Mouse (Mus musculus): Measurements from ENCODE around the gene Dusp3.

Dusp3 gene

DNA sequence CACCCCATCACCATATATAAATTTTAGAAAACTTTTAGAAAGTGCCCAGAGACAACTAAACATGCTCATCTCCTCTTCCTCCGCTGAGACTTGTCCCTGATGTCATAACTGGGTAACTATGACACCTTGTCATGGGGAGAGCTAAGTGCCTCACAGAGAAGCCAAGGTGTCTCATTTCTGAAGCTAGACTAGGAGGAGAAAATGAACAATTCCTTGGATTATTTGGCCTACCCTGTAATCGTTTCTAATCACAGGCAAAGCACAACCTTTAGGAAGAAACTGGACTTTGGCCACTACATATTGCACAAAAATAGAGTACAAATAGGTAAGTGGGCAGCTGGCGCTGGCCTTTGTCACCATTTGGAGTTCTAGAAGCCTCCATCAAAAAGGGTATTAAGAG is at the start of gene Dusp3:
Gene Dusp3 (minus strand): TSS at position 101 of the 400 bp plus-strand sequence.
- DNase-seq = no peak

DNA sequence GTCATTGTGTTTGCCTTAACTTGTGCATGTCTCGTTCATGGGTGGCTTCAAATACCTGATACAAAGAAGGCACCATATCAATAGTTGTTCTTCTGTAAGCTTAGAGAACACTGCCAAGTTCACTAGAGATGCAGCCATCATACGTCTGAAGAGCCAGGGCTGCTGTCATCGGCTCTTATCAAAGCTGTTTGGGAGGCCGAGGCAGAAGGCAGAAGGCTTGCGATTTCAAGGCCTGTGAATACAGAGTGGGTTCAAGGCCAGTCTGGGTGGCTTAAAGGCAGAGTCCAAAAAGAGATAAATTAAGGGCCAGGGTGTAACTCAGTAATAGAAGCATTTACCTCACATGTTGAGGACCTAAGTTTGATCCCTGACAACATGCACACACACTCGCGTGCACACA is 49.5 kb upstream of the Dusp3 start:
- DNase-seq = no peak

DNA sequence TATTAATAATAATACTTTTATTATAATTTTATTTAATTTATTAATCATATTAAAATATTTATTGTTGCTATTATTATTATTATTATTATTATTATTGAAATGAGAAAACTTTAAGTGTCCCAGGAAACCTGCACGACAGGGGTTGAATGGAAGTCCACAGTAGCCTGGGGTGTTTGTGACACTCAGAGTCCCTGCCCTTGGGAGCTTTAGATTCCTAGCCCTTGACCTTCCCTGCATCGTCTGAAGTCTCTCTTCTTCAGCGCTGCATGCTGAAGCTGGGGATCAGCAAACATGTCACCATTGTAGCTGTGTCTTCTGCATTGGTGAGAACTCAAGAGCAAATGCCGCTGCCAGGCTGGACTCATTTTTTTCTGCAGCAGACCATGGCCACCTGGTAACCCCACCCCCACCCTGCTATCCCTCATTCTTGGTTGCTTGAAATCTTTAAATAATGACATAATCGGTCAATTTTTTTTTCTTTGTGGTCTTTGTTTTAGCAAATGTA is 48.7 kb upstream of the Dusp3 start:
- DNase-seq = no peak

DNA sequence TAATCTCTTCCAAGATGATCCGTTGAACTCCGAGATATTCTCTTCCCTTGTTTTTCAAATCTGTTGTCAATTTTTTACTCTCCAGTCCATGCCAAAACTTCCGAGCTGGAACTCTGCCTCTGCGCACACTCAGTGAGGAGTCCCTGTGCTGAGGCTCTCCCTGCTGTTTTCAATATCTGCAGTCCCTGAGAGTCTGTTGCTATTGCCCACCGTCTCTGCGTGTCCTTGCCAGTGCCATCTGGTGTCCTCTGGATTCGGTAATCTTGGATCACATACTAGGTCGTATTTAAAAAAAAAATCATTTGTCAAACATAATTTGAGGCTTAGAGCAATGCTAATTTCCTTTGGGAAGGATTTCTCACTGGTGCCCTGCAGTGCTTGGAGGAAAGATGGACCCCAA is 48.1 kb upstream of the Dusp3 start:
- DNase-seq = peak; percentile 93

DNA sequence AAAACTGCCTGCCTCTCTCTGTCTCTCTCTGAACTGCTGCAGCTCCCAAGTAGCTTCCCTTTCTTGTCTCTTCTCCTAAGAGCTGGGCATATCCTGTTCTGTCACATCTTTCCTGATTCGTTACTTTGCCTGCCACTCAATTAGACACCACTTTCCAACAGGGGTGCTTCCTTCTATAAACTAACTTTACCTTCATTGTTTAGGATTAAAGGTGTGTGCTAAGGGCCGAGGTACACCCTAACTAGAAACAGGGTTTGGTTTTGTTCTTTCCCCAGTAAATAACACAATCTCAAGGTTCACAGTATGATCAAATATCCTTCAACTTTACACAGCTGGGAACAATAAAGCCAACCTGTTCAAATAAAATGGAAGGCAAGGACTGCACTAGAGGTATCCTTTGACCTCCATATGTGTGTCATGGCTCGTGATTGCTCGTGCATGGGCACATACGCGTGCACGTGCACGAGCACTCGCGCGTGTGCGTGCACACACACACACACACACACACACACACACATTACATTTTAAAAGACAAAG is 46.3 kb upstream of the Dusp3 start:
- DNase-seq = no peak

DNA sequence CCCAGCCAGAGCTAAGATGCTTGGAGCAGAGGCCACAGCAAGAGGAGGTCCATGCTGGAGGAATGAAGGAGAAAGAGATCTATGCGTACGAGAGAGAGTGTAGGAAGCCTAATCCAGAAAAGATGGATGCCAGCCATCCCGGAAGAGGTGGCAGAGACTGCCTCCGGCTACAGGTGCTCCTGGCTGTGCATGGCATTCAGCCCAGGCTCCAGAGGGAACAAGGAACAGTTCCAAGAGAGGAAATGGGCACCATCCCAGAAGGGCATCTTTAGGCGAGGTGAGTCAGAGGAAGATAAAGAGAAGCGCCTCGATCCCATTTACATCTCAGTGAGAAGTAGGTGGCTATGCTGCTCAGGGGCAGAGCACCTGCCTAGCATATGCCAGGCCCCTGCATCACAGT is 44.3 kb upstream of the Dusp3 start:
- DNase-seq = peak; percentile 99

DNA sequence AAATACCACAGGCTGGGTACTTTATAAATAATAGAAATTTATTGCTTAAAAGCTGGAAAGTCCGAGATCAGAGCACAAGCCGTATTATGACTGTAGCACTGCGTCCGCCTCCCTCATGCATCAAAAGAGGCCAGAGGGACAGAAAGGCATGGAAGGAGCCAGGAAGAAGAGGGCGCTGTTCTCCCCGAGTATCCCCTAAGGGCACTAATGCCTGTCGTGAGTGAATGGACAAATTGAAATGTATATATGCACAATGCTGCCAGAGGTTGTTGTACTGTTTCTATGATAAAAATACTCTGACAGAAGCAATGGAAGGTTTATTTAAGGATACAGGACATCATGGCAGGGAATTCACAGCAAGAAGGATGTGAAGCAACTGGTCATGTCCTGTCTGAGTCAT is 43.2 kb upstream of the Dusp3 start:
- DNase-seq = peak; percentile 40

DNA sequence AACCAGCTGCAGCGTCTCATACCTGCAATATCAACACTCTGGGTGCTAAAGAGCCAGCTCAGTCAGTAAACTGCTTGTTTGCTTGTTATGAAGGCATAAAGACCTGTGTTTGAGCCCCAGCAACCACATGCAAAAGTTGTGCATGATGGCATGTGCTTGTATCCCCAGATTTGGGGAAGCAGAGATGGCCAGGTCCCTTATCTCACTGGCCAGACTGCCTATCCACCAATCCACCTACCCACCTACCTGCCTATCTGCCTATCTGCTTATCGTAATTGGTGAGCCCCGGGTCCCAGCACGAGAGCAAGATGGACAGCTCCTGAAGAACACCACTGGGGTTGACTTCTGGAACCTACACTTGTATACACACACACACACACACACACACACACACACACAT is 42.5 kb upstream of the Dusp3 start:
- peak; percentile 36 for DNase-seq

DNA sequence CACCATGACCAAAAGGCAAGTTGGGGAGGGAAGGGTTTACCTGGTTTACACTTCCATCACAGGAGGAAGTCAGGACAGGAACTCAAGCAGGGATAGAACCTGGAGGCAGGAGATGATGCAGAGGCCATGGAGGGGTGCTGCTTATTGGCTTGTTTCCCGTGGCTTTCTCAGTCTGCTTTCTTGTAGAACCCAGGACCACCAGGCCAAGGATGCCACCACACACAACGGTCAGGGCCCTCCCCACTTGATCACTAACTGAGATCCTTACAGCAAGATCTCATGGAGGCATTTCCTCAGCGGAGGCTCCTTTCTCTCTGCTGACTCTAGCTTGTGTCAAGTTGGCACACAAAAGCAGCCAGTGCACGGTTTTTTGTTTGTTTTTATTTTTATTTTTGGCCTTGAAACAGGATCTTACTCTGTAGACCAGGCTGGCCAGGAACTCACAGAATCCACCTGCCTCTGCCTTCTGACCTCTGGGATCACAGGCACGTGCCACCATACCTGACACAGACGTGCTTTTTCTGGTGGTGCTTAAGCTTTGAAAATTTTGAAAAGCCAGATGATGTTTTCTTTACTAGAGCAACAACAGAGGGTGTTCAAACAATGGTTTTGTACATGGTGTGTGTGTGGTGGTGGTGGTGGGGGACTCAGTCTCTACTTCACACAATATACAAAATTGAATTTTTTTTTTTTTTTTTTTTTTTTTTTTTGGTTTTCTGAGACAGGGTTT is 41.4 kb upstream of the Dusp3 start, which contains the start of gene Mpp3:
Gene Mpp3 (minus strand): TSS at position 375 of the 730 bp plus-strand sequence.
- peak; percentile 65 for DNase-seq

DNA sequence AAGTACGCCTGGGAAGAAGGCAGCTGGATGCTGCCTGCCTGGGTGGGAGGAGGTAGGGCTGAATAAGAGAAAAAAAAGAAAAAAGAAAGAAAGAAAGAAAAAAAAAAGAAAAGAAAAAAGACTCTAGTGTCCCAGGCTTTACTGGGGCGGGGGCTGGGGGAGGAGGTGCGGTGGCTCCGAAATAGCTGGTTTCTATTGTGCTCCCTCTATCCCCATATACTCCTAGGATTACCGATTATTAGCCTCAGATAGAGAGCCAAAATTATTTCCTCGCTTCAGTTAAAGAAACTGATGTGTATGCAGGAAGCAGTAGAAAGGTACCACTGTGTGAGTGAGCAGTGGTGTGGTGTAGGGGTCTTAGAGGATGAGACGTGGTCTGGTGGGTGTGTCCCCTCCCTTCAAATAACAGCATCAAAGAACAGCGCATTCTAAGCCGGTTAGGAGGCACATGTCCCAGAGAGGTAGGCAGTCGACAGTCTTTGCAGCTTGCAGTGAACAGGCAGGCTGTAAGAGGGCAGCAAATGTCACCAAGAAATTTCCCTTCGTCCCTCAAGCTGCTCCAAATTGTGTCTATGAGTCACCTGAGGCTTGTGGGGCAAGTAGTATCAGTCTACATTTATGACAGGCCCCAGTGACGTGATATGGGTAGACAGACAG is 40.7 kb upstream of the Dusp3 start:
- peak; percentile 79 for DNase-seq

DNA sequence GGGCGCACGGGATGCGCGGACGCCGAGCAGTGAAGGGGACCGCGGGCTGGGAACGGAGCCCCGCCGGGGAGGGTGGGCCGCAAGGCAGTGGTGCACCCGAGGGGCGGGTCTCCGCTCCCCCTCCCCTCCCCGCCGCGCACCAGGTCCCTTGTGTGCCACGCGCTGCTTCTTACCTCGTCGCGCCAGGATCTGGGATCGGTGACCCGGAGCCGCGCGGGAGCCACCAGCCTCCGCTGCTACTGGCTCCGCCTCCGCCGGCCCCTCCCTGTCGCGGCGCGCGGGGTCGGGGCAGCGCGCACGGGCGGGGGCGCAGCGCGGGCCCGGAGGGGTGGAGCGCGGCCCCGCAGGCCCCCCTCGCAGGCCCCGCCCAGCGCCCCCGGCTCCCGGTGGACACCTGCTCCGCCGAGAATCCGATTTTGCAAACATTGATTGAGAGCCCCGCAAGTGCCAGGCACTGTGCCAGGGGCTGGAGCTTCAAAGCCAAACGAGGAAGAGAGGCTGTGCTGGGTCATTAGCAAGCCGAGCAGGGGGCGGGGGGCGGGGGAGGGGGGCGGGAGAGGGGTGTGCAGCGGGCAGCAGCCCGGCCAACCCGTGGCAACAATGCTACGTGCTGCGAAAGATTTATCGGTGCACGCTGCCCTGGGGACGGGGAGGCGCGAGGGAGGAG is 40.0 kb upstream of the Dusp3 start:
- peak; percentile 93 for DNase-seq

DNA sequence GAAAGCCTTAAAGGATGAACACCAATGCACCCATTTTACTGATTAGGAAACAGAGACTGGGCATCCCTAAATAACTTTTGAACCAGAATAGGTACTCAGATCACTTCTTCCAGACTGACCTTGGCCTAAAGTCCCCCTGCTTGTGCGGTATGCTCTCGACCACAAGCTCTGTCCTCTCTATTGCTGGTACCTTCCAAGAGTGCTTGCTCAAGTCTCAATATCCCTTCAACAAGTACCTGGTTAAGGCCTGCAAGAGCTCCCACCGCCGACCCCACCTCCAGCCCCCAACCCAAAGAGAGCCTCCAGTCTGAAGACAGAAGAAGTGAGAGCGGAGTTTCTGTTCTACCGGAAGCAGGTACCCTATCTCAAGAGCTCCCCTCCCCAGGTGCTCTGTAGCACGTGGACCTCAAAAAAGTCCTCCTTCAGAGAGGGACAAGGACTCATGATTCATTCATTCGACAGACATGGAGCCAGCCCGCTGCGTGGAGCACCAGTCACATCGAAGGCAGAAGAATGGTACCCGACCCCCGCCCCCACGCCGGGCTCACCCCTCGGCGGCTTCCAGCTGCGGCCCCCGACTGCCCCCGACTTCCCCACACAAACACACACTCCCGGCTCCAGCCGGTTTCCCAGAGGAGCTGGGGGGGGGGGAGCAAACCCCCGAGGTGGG is 39.3 kb upstream of the Dusp3 start:
- DNase-seq = peak; percentile 76

DNA sequence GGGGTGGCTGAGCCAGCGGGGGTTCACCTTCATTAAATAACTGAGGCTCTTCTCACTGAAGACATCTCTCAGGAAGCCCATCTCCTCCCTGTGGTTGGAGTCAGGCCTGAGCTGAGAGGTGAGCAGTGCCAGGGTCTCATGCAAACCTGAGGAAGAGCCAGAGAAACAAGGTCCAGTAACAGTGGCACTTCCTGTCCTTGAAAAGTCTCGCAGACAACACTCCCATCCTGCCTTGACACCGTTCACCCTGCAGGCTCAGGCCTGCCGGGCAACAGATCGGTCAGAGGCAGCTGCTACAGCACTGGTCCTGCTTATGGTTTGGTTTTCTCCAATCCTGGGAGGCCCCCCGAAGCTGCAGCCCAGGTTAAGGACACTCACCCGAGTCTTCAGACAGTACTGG is 38.5 kb upstream of the Dusp3 start:
- DNase-seq = peak; percentile 75

DNA sequence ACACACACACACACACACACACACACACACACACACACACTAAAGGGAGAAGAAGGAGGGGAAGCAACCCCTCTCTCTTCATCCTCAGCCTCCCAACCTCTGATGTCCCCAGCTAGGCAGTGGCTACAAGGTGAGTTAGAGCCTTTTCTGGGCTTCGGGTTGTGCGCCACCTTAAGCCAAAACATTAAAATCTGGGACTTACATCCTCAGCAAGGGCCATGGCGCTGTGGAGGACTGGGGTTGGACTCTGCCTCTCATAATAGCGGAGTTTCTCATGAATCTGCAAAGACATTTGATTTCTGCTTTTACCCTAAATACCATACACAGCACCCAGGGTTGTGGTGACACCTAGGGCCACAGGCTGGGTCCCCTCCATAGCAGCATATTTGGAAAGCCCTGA is 38.1 kb upstream of the Dusp3 start:
- peak; percentile 62 for DNase-seq

DNA sequence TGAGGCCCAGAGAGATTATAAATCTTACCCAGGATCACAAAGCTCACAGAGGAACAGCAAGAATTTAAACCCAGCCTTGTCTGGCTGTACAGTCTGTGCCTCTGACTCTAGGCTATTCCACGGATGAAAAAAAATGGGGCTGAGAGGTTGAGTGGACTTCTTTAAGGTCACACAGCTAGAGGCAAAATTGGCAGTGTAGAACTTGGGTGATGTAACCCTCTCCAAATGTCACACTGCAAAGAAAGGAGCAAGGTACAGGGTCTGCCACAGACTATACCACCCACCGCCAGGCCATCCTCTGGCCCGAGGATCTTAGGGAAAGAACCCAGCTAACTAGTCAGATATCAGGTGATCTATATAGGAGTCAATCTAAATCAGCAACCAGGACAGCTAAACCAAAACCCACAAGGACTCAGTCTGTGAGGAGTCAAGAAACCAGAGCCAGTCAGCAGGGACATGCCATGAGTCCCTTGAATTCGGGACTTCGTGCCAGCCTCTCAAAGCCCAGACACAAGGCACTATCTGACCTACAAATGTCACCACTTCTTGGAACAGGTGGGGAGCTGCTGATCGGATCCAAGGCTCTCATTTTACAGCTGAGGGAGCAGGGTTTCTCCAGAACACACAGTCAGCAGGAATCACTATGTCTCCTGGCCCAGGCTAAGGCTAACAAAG is 37.4 kb upstream of the Dusp3 start:
- DNase-seq = peak; percentile 95

DNA sequence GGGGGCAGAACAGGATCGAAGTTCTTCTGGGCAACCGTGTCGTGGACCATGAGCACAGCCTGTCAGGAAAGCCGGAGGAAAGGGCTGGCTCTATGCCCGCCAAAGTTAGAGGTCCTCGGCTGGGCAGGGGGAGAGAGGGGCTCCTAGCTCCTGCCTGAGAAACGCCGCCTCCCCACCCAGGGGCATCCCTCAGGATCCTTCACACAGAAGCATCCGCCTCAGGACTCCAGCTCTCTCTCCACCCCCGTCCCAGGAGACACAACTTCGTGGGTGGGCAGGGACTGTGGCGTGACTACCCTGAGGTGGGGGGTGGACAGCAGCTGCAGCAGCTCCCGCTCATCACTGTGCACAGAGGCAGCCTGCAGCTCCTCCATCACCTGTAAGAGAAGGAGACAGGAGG is 36.6 kb upstream of the Dusp3 start:
- DNase-seq = peak; percentile 67

DNA sequence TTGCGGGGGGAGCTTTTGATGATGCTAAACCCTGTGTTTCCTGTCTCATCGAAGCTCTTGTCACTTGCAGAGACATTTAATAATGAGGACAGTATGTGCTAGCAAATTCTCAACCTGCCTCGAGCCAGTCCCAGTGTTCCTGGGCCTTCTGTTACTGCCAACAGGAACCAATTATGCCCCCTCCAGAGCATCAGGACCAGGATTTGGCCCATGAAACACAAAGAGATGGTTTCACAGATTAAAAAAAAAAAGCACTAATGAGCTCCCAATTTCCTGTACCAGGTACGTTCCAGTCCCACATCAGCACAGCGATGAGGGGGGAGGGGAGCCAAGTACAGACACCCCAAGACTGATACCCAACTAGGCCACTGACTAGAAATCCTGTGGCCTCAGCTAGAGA is 34.4 kb upstream of the Dusp3 start:
- peak; percentile 75 for DNase-seq

DNA sequence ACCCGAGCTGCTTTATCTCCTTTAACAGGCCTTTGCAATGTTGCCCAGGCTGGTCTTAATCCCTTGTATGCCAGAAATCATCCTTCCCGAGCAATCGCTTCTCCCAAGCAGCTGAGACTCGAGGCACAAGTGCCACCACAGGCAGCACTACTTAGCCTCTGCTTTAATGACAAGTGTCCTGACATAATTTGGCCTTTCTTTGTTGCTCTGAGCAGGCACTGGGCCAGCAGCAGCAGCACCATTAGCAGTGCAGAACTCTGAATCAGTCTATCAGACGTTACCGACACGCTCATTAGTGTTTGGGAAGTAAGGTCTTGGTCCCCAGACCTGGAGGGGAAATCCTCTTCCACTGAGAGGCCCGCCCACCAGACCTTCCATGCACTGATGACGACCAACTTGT is 32.9 kb upstream of the Dusp3 start:
- no peak for DNase-seq

DNA sequence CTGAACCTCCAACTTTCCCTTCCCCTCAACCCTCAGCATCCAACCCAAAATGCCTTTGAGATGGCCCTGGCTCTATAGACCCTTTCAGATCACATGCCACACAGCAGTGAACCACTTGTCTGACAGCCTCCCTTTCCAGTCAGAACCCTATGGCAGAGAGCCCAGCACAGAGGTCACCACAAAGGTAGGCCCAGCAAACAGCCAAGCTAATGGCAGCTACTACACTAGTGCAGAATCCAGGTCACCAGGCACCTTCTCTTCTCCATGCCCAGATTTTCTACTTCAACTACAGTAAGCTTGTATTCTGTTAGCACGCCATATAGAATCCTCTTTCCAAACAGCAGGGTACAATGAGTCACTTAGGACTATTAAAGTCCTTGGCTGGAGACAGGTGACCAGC is 29.3 kb upstream of the Dusp3 start:
- peak; percentile 70 for DNase-seq

DNA sequence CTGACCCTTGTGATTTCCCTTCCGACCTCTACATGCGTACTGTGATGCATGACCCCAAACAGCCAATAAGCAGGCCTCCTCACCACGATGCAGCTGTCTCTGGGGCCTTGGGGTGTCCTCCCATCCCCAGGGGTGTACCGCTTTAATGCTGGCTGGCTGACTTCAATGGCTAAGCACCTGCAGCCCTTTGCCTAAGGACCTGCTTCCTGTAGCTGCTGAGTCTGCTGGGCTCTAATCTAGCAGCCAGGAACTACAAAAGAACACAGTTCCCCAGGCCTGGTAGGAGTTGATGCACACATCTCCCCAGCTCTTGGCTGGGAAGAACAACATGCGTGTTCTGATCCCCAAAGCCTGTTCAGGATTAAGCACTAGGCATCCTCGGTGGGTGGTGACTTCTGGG is 28.7 kb upstream of the Dusp3 start:
- DNase-seq = no peak

DNA sequence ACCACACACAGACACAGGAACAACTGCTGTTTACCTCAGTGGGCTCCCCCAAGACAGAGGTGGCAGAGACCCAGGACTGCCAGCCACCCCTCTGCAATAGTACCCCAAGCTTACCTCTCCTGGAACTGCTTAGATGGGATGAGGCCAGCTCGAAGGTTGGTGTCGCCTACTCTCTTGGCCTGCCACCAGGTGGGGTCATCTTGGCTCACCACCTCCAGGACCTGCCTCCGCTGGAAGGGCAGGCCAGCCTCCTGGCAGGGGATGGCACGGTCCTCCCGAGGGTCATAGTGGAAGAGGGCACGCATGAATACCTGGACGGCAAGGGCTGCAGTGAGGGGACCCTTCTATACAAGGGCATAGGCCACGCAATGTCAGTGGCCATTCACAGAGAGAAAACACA is 26.4 kb upstream of the Dusp3 start:
- no peak for DNase-seq

DNA sequence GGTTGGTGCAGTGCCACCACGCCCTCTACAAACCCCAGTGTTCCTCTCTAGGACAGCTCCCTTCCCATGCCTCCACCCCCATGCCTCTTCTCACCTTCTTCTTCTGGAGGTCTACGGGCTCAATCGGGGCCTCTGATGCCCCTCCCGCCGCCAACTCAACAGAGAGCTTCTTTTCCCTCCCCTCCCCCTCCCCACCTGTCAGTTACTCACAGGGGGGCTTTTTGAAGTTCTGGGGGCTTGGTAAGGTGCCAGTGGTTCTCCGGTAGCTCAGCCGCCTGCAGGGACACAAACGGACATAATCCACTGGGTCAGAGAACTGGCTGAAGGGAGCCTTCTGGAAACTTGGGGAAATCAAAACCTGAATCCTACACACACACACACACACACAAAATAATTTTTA is 24.7 kb upstream of the Dusp3 start:
- no peak for DNase-seq

DNA sequence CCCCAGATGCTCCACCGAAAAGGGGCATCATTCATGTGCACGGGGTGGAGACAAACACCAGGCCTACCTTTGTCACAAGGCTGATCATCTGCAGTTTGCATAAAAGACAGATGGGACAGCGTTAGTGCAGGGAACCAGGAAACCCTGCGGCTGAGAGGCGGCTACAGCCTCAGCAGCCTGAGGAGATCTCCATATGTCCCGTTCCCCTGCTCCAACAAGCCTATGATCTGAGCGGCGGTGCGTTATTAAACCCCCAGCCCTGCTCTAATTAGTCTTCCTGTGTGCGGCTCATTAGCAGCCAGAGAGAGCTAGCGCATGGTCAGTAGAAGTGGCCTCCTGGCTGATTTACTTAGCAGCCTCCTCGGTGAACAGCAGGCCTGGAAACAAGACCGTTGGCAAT is 23.3 kb upstream of the Dusp3 start:
- peak; percentile 91 for DNase-seq

All from cerebellum, adult 9-11 months (tissue).